Mouse (Mus musculus): Measurements from ENCODE around the gene Thsd4.

The Thsd4 gene

DNA sequence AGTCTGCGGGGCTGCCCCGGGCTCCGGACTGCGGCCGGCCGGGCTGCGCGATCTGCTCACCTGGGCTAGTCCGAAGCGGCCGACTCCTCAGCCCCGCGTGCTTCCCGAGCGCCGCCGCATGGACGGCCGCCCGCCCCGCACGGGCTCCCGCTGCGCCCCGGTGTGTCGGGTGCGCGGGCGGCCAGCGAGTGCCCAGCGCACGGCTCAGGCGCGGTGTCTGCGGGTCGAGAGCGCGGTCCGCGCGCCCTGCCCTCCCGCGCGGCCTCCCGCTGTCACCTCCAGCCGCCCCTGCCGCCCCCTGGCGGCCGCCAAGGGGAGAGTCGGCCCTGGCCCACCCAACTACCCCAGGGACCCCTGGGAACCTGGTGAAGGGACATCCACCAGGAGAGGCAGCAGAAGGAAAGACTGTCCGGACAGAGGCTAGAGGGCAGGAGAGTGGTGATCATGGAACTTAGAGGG, at the start of gene Thsd4:
Gene Thsd4 (minus strand): TSS at position 241 of the 459 bp plus-strand sequence.
- no peak for DNase-seq (ENCODE audit: low spot score)

DNA sequence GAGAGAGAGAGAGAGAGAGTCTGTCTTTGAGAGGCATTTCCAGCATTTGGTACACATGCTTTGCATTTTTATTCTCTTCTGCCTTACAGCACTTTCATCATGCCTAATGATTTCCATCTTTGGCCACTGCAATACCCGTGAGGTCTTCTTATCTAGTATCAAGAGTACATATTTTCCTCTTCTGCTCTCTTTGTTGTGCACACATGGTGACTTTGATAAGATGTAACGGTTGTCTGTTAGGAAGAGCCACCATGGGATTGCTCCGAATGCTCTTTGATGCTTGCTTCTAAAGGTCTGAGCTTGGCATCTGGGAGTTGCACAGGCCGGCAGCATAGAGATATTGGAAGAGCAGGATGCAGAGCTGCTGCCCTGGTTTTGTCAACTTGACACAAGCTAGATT, 49.2 kb upstream of the Thsd4 start:
- no peak for DNase-seq (ENCODE audit: low spot score)

DNA sequence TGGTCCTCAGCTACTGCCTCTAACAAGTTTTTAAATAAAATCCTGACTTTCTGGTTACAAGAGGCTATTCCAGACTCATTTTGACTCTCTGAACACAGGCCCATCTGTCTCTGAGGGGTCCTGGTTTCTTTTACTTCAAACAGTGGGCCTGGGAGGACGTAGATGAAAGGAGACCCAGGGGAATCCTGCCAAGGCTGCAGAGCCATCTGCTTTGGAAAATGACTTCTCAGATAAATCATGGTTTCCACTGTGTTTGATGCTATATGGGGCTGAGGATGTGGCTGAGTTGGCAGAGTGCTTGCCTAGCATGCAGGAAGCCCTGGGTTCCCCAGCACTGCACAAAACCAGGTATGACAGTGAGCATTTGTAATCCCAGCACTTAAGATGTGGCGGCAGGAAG, 47.5 kb upstream of the Thsd4 start:
- no peak for DNase-seq (ENCODE audit: low spot score)

DNA sequence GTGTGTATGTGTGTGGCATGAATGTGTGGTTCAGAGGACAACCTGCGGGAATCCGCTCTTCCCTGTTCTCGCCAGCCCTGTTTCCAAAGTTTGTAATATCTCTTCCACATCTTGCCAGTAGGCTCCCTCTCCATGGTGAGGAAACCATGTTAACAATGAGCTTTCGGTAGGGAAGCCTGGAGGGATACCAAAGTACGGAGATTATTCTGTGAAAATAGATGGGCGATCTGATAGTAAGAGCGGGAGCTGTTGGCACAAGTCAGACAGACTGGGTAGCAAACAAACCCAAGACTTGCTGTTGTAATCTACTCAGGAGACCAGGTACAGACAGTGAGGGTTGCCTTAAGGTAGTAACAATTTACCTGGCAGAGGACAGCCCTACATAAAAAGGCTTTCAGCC, 42.0 kb upstream of the Thsd4 start:
- no peak for DNase-seq (ENCODE audit: low spot score)

DNA sequence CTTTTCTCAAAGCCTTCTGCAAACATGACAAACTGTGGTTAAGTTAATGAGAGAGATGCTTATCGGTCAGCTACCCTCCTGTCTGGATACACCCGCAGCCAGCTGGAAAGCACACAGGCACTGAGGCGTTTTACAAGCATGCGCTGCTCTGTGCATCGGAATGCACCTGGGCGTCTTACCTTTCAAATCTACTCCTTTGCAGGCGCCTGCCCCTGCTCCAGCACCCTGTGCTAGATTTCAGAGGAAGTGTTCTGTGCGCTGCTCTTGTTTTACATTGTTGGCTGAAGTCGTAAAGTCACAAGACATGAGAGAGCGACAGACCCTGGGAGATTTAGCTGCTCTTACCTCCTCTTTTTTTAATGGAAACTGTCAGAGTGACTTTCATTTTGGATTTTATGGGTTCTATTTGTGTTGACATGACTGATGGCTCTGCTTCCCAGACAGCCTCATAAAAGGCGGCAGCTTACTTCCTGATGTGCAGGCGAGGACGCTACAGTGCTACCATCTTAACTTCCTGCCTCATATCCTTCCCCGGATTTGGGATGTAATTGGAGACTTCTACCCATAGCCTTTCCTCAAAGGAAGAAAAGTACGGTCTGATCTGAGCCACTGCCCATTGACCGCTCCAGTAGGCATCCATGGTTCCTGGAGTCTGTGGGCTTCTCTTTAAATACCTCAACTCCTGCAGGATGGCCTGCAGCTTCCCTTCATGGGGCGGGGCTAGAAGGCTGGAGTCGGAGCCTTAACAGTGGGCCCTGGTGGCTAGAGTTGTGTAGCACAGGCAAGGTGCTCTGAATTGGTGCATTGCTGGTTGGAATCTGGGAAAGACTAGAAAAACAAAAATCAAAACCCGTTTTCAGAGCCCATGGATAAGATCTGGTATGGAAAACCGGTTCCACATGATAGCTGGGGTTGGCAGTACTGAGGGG, 40.9 kb upstream of the Thsd4 start:
- peak; percentile 7 for DNase-seq (ENCODE audit: low spot score)

DNA sequence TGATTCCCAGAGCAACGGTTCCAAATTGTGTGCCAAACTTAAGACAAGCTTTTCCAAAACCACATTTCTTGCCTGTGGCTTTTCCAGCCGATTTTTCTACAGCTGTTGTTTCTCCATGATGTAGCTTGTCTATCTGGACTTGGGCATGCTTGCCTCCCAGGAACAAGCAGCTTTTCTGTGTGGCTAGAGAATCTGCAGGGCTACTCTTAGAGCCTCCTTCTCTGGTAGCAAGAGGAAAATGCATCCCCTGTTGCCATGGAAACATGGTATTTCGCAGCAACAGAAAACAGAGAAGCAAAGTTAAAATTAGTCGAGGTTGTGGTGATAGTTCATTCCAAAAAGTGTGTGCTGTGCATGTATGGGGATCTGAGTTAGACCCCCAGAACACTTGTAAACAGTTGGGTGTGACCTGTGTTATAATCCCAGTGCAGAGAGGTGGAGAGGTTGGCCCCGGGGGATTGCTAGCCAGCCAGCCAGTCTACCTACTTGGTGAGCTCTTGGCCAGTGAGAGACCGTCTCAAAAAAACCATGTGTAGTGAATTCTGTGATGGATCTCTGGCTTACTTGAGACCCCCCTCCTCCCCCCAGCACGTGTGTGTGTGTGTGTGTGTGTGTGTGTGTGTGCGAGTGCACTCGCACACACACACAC, 39.9 kb upstream of the Thsd4 start:
- no peak for DNase-seq (ENCODE audit: low spot score)

DNA sequence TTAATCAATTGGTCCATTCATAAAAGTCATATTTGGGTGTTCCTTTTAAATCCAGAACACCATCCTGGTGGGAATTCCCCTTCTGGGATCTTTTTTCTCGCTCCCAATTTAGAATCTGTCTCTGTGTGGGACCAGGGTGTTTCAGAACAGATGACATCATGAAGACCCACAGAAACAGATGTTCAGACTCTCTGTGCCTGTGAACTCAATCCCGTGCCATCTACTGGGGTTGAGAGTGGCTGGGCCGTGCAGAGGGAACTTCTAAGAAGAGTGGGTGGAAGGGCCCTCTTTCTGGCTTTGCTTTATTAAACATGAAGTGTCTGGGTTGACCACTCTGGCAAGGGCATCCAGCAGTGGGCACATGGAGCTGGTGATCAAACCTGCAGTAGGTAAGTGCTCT, 36.7 kb upstream of the Thsd4 start:
- DNase-seq (ENCODE audit: low spot score) = no peak

DNA sequence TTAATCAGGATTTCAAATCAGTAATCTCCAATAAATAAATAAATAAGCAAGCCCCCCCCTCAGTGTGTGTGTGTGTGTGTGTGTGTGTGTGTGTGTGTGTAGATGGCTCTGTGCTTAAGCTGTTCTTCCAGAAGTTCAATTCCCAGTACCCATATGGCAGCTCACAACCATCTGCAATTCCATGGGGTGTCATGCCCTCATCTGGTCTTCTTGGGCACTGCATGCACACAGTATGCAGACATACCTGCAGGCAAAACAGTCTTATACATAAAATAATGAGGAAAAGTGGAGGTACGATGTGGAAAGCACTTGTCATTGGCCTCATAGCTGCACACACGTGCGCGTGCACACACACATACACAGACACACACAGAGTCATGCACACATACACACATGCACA, 29.4 kb upstream of the Thsd4 start:
- no peak for DNase-seq (ENCODE audit: low spot score)

DNA sequence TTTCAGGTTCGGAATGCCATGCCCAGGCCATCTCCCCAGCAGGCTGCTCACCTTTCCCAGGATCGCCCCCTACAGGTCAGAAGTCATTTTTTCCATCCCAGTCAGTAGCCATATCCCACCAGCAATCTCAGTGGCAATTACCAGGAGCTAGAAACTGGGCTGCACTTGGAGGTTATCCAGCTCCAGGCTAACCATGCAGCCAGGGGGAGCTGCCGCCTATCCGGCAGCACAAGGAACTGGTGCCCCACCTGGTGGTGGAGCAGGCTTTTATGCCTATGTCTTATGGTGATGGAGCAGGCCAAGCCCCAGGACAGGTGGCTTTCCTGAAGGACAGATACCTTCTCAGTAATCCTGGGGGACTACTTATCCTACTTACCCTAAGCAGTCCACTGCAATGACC, 26.3 kb upstream of the Thsd4 start:
- DNase-seq (ENCODE audit: low spot score) = peak; percentile 10

DNA sequence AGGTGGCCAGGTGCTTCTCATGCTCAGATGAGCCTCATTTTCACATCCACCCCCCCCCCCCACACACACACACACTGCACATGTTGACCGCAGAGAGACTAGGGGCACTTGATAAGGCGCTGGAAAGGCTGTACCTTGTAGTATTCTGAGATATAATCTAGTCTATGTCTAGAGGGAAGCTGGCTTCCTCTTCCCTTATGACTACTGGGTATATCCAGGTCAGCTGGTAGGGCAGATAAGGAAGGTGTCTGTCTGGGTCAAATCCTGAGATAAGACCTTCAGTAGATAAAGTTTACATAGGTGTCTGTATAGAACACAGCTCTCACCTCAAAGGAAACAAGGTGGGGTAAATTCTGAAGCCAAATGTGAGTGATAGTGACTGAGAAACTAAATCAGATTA, 24.3 kb upstream of the Thsd4 start:
- DNase-seq (ENCODE audit: low spot score) = no peak

DNA sequence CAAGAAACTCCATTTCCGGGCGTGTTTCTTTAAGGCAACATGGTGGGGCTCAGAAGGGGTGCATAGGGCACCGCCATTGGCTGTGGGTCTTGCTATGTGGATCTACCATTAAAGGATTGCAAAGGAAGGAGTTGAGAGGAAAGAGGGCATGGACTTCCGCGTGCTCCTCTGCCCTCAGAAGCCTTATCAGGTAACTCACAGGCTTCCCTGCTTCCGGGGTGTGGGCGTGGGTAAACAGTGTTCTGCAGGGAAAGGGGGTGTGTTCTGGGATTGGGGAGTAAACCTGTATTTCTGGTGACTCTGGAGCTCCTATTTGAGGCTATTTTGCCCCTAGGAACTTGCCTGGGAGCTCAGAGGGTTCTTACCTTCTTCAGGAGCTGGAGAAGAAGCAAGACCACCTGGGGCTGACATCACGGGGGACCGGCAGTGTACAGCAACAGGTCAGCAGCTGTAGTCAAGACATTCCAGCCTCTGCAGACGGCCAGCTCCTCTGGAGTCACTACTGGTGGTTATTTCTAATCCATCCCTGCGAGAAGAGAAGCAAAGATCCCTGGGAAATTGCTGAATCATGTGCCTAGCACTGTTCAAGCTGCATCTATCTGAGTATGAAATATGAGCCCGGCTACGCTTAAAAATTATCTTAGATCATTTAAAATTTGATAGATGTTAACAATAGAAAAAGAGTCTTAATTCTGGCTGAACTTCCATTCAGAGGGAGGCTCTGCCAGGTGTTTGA, 23.7 kb upstream of the Thsd4 start:
- no peak for DNase-seq (ENCODE audit: low spot score)

DNA sequence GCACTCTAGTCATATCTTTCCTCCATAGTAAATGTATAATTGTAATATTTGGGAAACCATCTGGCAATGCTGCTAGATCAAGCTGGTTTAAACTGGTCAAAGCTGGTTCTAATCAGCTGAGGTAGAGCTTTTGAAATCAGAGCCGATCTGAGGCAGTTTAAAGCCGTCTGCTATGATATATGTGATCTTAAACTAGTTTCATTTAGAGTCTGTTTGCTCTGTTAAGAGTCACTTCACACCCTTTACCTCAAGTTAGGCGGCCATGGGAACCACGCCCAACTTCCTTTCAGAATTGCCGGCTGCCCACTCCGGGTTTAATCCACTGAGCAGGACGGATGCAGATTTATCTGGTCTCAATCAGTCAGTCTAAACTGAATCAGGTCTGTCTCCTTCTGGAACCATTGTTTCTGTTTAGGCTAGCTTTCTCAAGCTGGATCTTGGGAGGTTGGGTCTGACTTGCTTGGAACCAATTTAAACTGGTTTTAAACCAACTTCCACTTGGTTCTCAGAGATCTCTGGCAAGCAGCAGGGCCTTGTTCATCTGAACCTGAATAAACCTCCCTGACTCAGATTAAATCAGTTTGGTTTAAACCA, 21.7 kb upstream of the Thsd4 start:
- no peak for DNase-seq (ENCODE audit: low spot score)

DNA sequence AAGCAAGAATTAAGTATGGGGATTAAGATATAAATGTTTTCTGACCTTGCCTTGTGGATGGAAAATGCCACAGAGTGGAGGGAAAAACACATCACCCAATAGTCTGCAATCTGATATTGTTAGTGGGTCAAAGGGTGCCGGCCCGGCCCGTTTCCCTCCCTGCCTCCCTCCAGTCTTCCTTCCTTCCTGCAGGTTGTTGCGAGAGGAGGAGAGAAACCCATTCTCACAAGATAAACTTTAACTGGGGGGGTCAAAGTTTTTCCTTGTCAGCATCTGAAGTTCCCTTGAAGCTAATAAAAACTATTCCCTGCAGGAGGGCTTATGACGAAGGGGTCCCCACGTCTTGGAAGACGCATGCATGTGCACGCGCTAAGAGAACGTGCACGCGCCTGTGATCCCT, 8.5 kb upstream of the Thsd4 start:
- DNase-seq (ENCODE audit: low spot score) = no peak

DNA sequence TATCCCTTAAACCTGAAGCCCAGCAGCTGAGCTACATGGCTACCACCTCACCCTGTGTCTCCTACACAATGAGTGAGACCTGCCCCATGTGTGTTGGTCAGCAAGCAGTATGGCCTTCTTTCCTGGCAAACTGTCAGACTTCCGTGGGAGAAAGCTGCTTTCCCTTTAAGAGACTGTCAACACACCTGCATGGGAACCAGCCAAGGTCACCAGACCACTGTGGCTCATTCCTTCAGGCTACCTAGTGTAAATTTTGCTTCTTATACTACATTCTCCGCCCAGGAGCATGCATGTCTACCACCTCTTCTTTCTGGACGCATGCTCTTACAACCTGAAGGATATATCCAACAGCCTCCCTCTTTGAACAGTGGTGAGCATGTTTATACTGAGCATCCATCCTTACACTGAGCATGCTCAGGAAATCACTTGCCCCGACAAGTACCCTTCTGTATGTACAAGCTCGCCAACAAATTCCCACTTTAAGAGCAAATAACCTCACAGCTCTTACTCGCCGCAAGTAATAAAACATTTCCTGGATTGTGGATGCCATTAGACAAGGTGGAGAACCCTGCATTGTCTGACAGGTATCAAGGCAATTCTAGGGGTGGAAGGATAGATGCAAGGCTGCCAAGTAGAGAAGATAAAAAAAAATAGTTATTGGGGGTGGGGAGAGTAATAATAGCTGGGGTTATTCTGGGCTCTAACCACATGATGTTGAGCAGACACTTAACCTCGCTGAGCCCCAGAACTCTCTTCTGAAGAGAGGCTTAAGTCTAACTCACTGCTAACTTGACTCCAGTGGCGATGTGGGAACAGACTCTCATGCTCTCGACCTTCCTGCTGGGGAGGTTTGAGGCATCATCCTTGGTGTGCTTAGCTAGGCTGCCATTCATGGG, 7.8 kb upstream of the Thsd4 start:
- no peak for DNase-seq (ENCODE audit: low spot score)

DNA sequence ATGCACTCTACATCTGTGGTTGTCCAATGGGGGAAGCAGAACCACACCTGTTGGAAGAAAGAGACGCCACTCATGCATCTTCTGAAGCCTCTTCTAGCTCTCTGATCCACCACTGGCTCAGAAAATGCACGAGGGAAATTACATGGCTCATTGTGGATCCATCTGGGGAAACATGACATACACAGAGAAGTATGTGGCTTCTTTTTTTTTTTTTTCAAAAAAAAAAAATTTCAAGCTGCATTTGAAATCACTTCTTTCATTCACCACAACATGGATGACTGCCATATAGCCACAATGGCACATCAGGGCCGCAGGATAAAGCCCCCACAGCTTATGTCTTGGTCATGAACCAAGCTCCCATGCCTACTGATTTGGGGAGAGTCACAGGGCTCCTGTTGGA, 6.4 kb upstream of the Thsd4 start:
- no peak for DNase-seq (ENCODE audit: low spot score)

DNA sequence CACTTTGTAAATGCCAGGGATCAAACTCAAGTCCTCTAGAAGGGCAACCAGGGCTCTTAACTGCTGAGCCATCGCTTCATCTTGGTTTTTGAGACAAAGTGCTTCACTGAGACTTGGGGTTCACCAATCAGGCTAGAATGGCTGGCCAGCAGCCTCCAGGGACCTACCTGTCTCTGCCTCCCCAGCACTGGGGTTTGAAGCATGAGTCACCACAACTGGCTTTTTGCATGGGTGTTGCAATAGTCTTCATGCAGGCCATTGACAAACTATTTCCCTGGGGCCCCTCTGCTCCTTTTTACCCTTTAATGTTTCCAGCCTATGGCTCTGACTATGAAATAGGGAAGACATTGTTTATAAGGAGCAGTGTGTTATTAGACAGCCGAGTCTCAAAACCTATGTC, 6.0 kb upstream of the Thsd4 start:
- no peak for DNase-seq (ENCODE audit: low spot score)

DNA sequence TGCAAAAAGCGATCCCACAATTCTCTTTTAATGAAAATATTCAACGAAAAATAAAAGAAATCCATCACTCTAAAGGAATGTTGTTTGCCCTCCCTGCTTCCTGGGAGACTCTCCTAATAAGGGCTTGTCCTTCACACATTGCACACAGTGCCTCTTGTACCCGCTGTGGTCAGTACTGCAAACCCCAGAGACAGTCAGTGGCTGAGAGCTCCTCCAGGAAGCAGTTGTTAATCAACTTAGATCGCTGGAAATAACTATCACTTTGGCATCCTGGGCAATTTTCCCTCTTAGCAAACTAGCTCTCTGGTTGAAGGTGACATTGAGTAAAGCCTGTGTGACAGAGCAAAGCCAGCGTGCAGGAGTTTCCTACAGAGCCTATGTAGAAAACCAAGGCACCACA, 5.2 kb upstream of the Thsd4 start:
- no peak for DNase-seq (ENCODE audit: low spot score)

DNA sequence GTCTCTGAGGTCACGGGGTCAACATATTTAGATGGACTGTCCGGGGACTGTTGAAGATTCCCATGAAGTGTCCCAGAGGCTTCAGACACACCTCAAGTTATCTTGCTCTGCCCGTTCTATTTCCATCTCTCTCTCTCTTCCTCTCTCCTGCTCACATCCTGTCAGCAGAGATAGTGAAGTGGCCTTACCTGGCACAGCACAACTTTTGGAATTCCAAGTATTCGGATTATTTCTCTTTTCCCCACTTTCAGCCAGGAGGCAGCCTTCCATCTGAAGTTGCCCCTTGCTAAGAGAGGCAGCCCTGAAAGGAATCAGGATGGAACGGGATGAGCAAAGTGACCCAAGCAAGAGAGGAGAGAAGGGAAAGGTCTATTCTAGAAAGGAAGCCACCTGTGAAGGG, 4.3 kb upstream of the Thsd4 start:
- no peak for DNase-seq (ENCODE audit: low spot score)

DNA sequence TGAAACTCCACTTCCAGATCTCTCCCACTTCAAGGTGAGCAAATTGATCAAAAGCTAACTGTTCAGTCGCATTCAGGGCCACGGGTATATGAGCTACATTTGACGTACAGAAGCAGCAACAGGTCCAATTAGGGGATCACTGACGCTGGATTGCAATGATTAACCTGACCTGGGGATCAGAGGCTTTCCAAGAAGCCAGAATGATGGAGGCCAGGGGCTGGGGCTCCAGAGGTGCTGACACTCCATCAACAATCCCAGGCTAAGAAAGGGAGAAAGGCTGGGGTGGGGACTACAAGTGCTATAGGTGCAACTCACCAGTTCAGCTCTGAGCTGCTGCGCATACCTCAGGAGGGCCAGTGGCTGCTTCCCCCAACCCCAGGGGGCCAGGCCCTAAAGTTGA, 703 bp downstream of the Thsd4 start:
- DNase-seq (ENCODE audit: low spot score) = no peak

DNA sequence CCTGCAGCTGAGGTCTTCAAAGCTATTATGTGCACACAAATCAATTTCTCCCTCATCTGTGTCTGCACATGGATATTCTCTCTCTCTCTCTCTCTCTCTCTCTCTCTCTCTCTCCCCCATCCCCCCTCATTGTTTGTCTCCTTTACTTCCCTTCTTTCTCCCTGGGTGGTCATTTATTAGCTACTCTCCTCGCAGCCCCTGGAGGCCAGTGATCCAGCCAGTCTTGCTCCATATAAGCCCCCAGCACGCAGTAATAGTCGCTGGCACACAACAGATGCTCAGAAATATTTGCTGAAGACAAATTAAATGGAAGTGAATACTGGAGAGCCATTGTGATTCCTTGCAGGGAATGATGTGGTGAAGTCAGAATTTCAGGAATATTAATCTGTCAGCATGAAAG, 2.2 kb downstream of the Thsd4 start:
- DNase-seq (ENCODE audit: low spot score) = no peak

DNA sequence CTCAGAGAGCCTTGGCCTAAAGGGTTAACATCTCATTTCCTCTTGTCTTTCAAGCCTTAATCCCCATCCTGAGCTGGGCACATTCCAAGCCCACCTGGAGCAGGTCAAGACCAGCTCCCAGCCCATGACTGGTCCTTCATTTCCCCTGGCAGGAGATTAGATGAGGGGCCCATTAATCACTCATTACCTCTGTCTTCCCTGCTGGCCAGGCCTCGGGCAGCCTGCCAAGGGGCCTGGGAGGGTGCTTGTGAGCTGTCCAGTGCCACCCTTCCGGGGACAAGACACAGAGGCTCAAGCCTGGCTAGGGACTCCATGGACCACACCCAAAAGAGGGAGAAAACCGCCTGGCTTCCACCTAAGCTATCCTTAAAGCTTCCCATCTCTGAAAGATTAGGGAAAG, 3.6 kb downstream of the Thsd4 start:
- no peak for DNase-seq (ENCODE audit: low spot score)

All from adipocyte (in vitro differentiated cells).